Mouse (Mus musculus) left cerebral cortex, postnatal 14 days (tissue): ENCODE measurements around the gene Plscr4. TPM values are rescaled to one million over a fixed set of nuclear protein-coding genes. Genes with fewer than 3 reads are reported as not detected.

Source experiments
- DNase-seq, 2 experiments: peaks; one replicate each; pipeline ENCODE4 v3.0.0; 2021 to 2022; ENCODE audit warnings: low spot score in 2 of 2, mixed read lengths in 1 of 2
- intact Hi-C: fragments of 180-260 bp; cut with DNase I; formaldehyde crosslinking; loops from one replicate; pipeline ENCODE4 v1.15.1; 2025
- total RNA-seq, 2 experiments: library from RNA; stranded (reverse); gene quantifications; 2 replicates each; pipeline ENCODE4 v1.2.3; 2021

Gene Plscr4
- total RNA-seq, 2 experiments from 2014 or later, result 1.2 to 1.4 TPM

DNA sequence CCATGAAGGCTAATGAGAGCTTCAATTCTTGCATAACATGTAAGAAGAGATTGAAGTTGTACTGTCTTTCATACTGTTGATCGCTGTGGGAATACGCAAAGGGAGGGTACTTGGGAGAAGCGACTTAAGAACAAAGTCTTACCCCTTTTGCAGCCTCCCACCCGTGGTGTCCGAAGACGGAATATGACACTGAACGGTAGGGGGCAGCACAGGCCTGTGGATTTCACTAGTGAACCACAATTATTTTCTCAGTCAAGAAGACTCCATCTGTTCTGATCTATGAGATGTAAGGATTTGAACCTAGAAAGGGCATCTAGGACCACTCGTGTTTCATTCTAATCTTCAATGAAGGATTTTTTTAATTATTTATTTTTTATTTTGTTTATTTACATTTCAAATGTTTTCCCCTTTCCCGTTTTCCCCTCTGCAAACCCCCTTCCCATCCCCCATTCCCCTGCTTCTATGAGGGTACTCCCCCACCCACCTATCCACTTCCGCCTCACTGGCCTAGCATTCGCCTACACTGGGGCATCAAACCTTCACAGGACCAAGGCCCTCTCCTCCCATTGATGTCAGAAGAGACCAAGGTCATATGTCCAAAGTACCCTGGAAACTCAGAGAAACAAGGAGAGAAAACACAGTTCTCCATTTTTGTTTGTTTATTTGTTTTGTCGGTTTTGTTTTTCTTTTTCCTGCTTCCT lies 42.7 kb downstream of the Plscr4 start:
- intact Hi-C loops, result loop anchor here (2.0 to 10.0 kb wide), 3 partner anchors 111 to 377 kb away; no protein-coding TSS in a partner anchor
- peak; percentile 66 to 84 for DNase-seq

DNA sequence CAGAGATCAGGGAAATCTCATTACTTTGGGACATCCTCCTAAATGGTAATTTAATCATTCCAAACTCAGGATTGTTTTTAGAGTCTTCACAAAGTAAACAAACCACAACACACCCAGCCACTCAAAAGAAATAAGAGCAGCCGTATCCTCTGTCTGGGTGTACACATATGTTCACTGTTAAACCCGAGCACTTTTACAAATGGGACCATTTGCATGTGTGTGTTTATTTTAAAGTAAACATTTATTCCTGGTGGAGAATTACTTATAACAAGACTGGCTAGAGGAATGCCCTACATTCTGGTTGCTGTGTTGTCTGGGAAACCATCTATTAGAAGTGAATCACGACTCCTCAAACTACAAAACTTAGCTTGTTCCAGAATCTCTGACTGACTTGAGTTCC lies 47.1 kb downstream of the Plscr4 start:
- intact Hi-C loops, result no loop called here
- peak in 1 of 2 experiments; percentile 6 for DNase-seq

DNA sequence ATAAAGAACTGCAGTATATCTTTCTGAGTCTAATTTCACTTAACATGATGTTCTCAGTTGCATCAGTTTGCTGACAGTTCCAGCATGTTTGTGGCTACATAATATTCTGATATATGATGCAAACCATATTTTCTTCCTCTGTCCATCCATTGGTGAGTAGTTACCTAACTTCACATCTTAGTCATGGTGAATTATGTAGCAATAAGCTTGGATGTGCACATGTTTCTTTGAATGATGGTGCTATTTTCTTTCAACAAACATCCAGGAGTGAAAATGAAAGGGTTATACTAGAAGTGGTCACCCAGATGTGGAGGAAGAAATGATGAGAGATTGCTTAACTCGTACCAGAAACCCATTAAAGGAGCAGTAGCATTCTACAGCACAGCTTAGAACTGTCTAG lies 47.7 kb downstream of the Plscr4 start:
- intact Hi-C loops, result no loop called here
- DNase-seq, result no peak

DNA sequence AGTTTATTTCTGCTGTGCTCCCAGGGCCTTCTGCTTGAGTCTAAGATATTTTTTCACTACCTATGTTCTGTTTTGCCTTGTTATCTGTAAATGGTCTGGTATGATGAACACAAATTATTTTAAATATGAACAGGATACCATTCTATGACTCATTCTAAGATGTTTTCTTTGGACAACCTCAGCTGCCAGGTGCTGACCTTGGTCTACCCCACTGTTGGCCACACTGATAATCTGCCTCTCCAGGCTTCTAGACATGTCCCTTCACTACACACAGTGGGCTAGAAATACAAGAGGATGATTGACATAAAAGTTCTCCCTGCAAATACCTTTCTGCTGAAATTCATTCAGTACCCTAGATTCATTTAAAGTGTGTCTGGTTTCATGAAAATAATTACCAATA lies 54.5 kb downstream of the Plscr4 start:
- intact Hi-C loops, result no loop called here
- DNase-seq, result no peak

DNA sequence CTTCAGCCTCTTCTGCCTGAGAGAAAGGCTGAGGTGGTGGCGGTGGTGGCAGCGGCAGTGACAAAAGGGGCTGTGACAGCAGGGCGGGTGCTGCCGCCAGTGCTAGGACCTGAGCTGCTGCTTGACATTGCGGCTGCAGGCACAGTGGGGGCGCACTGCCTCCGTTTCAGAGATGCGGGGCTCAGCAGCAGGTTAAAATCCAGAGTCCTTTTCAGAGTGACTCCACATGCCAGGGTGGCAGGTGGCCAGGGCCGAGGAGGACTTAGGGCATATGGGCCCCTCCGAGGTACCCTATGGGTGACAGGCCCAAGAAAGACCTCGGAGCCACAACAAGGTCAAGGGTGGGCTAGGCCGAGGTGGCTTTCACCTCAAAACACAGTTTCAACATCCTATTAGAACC lies 59.9 kb downstream of the Plscr4 start:
- no peak for DNase-seq
- intact Hi-C loops, result no loop called here

DNA sequence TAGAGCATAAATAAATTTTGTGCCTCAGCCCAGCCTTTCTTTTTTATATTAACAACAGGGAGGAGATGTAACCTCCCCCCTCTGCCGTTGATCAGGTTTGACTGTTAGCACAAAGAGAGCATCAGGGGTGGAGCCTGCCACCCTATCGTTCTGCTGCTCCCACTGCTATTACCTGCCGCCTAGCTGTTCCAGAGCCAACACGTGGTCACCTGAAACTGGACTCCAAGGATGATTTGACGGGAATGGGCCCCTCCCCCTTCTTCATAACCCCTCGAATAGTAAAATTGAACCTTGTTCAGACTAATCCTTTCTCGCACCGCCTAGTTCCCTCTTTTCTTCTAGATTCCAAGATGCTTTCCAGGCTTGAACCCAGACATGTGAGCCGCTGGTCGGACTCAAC lies 63.6 kb downstream of the Plscr4 start:
- intact Hi-C loops, result no loop called here
- no peak for DNase-seq

DNA sequence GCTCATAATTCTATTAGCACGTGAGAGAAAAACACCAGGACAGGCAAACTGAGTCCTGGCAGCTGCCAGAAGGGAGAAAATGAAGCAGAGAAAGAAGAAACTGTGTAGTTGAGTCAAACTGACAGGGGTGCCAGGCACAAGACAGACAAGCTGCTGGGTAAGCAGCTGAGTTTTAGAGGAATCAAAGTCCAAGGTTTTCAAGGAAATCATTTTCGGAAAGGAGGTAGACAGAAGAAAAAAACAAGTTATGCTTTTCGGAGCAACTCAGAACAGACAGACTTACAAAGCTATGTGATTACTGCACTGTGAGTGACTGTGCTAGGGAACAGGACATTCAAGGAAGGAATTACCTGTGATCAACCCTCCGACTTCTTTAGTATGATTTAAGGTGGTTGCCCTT lies 67.3 kb downstream of the Plscr4 start:
- DNase-seq, result no peak

DNA sequence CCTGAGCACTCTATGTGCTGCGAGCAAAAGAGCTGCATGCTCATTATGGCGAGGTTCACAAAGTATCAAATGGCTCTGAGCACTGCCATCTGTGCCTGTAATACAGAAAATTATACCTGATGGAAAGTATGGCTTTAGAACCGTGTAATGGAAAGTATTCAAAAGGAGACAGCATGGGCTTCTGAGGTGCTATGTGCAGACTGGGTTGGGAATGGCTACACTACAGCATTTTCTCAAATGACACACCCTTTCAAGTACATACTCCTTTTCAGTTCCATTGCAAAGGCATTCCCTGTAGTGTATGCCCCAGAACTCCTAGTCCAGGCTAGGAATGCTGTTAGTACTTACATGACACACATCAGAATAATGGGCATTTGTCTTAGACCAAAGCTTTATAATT lies 72.9 kb downstream of the Plscr4 start:
- intact Hi-C loops, result no loop called here
- no peak for DNase-seq

More for the DNA sequence above, 67.3 kb downstream of the Plscr4 start:
- intact Hi-C loops, result no loop called here

DNA sequence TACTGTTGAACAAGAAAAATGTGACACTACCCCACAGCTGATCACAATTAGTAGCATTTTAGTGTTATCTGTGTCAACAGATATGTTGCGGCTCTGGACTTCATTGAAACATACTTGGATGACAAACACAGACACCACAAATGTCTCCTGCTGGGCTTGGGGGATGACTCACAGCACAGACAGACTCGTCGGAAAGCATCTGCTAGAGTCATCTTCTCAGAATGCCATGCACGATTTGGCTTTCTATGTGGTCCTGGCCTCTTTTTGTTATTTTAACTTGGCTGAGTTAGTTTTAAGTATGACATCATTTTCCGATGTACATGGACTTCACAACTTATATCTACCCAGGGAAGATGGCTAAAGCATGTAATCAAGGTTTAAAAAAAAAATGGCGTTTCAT lies 80.6 kb downstream of the Plscr4 start:
- DNase-seq, result peak in 1 of 2 experiments; percentile 31

DNA sequence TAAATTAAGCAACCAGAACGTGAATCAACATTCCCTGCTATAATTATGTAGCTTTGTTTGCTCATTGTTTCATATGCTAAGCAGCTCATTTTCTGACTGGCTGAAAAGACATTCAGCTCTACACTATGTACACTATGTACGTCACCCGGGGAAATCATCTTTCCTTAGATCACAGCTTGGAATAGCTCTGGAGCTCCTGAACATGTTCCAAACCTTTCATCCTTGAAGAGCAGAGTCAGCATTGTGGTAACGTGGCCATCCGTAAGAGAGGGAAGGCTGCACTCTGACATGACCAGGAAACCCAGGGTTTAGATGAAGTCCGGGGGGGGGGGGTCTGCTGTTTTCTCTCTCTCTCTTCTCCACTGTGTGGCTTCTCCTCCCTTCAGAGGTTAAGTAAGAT lies 81.0 kb downstream of the Plscr4 start:
- intact Hi-C loops, result no loop called here
- DNase-seq, result peak in 1 of 2 experiments; percentile 15

More for the DNA sequence above, 80.6 kb downstream of the Plscr4 start:
- intact Hi-C loops, result no loop called here

Other genes with a start within 250 kb of the Plscr4 start
- gene Plscr1, start 207.6 kb upstream of the Plscr4 start, total RNA-seq, result 1 to 10 TPM; 1.0 to 1.2 TPM
- gene Plscr2, start 181.8 kb upstream of the Plscr4 start, total RNA-seq, result 1 to 10 TPM in 1 of 2 experiments, under 1 TPM in 1; 0.97 to 1.5 TPM
- gene 1700057G04Rik, start 148.0 kb upstream of the Plscr4 start, total RNA-seq, result not detected
- 1 to 10 TPM; 7.1 to 9.3 TPM for gene Plod2, start 84.8 kb downstream of the Plscr4 start, total RNA-seq